Mouse (Mus musculus) kidney, postnatal 36 days (tissue): ENCODE measurements around the gene Cyp2c70.
"Not testable (repeated sequence)": the region's sequence is repeated elsewhere in the genome, so short reads cannot be mapped to it uniquely, and the experiment has no call there.

Experiments
- DNase-seq, 2 experiments: peaks; one replicate each; pipeline ENCODE4 v3.0.0; 2021 to 2022; ENCODE audit warnings: mixed read lengths in 2 of 2

Gene Cyp2c70

DNA sequence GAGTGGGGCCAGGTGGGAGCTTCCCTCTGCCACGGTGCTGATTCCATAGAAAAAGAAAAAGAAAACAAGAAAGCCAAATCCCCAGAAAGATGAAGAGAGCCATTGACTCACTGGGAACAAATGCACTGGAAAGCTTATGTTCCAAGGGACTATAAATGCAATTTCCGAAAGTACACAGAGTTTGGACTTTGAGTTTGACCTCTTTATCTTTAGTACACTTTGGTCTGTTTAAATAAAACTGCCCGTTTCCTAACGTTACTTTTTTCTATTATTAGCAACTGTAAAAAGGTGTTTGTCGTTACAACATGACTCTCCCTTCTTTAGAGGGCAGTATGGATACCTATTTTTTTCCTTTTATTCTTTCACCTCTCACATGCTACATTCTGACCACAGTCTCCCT is at the start of gene Cyp2c70:
Cyp2c70 (minus strand) TSS at position 174 of the 400 bp plus-strand sequence.
- no peak for DNase-seq

- DNase-seq = no peak
Measured at GRCm38 (mm10) chr19:40232560-40232959, 45.4 kb upstream of the Cyp2c70 start.

DNA sequence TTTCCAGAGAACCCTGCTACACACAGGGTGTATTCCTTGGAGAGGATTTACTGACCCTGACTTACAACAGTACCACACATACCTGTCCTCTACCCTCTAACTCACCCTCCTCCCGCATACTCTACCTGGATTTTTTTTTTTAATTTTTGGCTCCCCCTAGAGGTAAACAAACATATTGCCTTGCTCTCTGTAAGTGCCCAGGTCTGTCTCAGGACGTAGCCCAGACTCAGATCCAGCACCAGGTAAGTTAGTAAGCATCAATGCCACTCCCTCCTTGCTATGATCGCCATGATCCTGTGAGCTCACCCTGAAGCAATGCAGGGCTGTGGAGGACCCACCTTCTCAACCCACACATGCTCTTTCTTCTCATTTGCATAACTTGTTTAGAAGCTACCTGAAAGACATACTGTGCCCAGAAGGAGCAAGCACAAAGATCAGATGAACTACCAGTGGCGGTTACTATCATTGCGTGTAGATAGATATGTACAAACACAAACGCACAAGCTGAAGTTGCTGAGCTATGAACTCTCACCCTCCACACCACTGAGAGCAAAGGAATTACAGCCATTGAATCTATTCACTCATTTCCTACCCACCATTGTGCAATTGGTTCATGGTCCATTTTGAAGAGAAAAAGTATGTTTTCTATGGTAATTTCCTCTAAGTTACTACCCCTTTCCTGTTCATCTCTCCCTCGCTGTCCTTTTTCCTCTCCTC is 44.9 kb upstream of the Cyp2c70 start:
- no peak for DNase-seq

- peak in 1 of 2 experiments; percentile 23 for DNase-seq
Measured at GRCm38 (mm10) chr19:40231074-40231738, 44.1 kb upstream of the Cyp2c70 start.

DNA sequence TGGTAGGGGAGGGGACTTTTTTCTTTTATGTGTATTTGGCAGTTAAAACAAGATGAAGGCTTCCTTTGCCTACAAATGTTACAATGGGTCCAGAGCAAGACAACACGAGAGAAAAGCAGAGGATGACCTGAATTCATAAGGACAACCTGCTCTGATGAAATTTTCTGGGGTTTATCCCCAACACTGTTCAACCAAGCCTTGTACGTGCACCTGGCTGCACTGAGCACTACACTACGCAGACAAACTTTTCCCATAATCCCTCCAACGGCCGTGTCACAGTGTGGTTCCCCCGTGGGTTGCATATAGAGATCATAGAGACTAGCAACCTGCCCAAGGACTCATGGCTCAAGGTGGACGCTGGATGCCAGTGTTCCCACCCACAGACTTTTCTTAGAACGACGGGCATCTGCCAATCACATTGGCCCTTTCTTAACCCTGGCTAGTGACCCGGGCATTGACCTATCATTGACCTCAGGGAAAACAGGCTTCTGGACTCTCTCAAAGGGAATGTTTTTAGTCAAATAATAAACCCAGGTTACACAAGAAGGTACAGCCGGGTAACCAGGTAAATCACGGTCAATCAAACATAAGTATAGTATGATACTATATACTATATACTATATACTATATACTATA is 39.5 kb upstream of the Cyp2c70 start:
- DNase-seq = peak; percentile 24 to 44

DNA sequence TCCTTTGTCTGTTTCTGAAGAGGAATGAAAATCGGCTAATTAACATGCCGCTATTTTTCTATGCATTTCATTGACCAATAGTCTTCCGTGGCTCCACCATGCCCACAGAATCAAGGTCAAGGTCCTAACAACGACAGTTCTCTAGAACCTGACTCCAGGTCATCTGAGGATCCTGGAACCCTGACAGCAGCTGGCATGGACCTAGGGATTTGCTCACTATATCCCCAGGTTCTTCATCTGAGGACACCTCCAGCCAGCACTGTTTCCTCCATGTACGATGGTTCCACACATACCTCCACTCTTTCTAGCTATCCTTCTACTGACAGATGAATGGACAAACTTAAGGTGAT is 38.6 kb upstream of the Cyp2c70 start:
- DNase-seq = peak; percentile 50 to 69

DNA sequence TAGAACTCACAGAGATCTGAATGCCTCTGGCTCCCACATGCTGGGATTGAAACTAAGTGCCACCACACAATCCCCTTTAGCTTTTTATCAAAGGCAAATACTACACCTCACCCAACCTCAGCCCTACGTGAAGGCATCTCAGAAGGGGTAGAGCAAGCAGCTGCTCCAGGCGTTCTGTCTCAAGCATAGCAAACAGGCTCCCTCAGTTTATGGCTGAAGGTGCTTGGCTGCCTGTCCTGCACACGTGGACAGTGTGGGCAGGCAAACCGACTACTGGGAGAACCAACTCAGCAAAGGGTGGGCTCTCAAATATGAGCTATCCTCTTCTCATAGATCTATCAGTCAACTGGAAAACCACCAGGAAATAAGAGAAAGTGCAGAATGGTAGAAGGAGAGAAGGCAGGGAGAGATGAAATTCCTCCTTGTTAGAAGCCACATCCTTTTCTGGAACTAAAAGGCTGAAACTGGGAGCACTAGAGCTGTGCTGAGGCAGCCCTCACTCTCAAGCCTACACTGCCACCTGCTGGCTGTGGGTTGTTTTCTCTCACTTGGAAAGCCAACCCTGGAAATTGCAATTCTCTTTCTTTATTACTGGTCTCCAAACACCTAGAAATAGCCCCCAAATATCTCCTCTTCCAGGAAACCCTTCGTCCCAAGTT is 38.1 kb upstream of the Cyp2c70 start:
- peak; percentile 57 to 90 for DNase-seq

- DNase-seq = not testable (repeated sequence)
Measured at GRCm38 (mm10) chr19:40222307-40222706, 35.2 kb upstream of the Cyp2c70 start.

GRCm38 (mm10) chr19:40220878-40221277 is 33.7 kb upstream of the Cyp2c70 start:
- DNase-seq = no peak

DNA sequence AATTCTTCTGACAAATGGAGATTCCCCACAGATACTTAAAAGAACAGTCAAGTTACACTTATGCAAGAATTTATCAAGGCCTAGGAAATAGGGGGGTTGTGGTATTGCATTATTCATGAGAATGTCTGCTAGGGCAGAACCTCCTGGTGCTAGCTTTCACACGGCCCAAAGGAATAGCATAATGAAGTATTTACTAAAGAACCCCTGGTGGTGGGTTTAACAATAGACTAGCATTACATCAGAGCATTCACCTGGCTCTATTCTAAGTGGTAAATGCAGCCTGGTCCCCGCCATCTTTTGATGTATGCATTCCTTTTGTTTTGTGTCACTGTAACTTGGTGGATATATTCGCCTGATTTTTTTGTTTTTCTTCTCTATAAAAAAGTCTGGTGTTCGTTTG is 15.8 kb upstream of the Cyp2c70 start:
- not testable (repeated sequence) for DNase-seq

DNA sequence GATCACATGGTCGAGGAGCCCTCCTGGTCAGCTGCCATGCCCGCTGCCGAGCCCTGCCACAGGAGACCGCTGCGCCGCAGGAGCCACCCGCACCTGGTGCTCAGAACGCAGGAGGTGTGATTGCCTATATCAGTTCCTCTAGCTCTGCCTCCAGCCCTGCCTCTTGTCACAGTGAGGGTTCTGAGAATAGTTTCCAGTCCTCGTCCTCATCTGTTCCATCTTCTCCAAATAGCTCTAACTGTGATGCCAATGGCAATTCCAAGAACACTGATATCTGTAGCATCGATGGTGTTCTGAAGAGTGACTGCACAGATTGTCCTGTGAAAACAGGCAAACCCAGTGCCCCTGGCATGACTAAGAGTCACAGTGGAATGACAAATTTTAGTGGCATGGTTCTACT is 3.5 kb upstream of the Cyp2c70 start:
- no peak for DNase-seq

GRCm38 (mm10) chr19:40183600-40183999 is 3.5 kb downstream of the Cyp2c70 start:
- no peak for DNase-seq

DNA sequence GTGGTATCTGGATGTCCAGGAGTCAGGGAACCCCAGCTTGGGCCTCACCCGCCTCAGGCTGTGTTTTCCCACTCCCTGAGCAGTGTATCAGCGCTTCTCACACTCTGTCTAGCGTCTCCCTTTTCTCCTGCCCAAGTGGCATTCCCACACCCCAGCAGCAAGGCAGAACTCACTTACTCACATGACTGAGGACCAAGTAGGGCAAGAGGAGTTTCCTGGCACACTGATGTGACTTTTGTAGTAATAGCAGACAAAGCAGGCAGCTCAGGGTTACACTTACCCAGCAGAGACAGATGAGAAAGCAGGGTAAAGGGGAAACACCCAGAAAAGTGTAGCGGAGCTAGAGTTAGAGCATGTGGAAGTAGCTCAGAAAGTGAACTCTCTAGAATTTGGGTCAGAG is 8.8 kb downstream of the Cyp2c70 start:
- DNase-seq = peak; percentile 1

- DNase-seq = peak; percentile 18 to 19
Measured at GRCm38 (mm10) chr19:40168391-40168790, 18.7 kb downstream of the Cyp2c70 start.

GRCm38 (mm10) chr19:40126996-40127395 is 60.1 kb downstream of the Cyp2c70 start:
- not testable (repeated sequence) for DNase-seq

DNA sequence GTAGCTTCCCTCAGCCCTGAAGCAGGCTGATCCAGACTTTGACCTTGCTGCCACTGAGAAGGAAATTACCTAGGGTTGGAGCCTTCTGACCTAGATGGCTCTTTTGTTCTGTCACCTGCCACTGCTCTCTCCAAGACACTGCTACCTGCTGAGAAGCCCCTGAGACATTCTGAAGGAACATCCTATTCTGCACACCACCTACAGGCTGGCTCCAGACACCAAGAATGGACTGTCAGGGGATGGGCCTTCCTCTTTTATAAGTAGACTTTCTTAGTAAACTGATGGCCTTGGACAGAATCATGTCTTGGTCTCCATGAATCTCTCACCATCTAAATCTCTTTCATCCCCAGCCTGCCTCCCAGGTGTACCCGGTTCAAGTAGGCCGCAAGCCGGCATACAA is 62.0 kb downstream of the Cyp2c70 start:
- not testable (repeated sequence) for DNase-seq

DNA sequence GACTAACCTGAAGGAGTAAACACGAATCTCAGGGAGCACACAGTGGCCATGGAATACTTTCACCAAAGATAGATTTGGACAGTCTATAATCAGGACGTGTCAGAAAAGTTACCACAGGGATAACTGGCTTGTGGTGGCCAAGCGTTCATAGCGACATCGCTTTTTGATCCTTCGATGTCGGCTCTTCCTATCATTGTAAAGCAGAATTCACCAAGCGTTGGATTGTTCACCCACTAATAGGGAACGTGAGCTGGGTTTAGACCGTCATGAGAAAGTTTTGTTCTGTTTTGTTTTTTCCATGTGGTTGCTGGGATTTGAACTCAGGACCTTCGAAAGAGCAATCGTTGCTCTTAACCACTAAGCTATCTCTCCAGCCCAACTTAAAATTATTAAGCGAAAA is 67.5 kb downstream of the Cyp2c70 start:
- not testable (repeated sequence) for DNase-seq
